Mouse (Mus musculus) right cerebral cortex, postnatal 14 days (tissue): Measurements from ENCODE around the gene Cfap36.

Experiments used
- DNase-seq: peaks from one replicate; pipeline ENCODE4 v3.0.0; 2022

Cfap36 gene

GRCm38 (mm10) chr11:29246883-29247650, at the start of gene Cfap36:
Cfap36 (minus strand) TSS chr11:29247409.
- peak; percentile 90 for DNase-seq

GRCm38 (mm10) chr11:29287305-29287704, 40.1 kb upstream of the Cfap36 start:
- no peak for DNase-seq

DNA sequence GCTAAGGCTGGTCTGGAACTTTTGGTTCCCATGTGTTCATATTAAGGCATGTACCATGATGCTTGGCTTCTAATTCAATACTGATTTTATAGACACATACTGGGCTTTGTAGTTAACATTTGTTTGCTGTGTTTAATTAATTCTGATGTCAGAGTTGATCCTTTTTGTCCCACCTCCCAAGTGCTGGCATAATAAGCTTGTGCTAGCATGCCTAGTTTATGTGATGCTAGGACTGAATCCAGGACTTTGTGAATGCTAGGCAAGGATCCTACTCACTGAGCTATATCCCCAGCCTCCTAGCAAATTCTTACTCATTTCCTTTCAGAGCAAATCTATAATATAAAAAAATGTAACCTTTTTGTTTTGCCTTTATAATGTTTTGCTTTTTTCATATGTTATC, 38.8 kb upstream of the Cfap36 start:
- DNase-seq, result no peak

- no peak for DNase-seq
Measured at GRCm38 (mm10) chr11:29274758-29275157, 27.5 kb upstream of the Cfap36 start.

DNA sequence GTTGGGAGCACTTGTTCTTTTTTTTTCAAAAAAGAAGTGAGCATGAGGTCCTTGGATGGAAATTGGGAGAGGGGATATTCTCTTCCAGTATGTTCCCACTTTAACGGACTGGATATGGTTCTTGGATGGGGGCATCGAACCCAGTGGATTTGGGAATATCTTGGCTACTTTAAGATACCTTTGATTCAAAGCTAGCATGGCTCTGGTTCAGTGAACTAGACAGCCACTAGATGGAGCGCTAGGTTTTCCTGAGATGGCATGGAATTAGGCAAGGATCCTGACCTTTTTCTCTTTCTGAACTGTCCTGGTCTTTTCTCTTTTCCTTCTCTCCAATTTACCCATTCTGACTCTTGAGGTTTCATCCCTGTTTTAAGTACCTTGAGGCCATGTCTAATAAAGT, 20.6 kb upstream of the Cfap36 start:
- peak; percentile 25 for DNase-seq

GRCm38 (mm10) chr11:29254643-29255042, 7.4 kb upstream of the Cfap36 start:
- no peak for DNase-seq

DNA sequence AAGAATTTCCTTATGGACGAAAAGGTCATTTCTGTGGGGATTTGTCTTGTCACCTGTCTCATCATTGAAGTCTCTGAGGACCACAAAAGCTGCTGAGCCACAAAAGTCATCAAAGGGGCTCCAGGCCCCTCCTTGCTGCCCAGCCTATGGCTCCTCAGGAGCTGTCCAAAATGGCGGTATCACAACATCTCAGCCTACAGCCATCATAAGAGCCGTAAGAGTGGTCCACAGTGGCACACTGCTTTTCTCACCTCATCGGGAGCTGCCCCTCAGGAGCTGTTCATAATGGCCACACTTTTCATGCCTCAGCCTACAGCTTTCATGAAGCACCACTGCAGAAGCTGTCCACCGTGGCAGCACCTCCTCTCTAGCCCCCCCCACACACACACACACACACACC, 1.2 kb upstream of the Cfap36 start:
- DNase-seq, result no peak

- no peak for DNase-seq
Measured at GRCm38 (mm10) chr11:29247725-29248124, 516 bp upstream of the Cfap36 start.

GRCm38 (mm10) chr11:29245988-29246387, 1.2 kb downstream of the Cfap36 start:
- no peak for DNase-seq

DNA sequence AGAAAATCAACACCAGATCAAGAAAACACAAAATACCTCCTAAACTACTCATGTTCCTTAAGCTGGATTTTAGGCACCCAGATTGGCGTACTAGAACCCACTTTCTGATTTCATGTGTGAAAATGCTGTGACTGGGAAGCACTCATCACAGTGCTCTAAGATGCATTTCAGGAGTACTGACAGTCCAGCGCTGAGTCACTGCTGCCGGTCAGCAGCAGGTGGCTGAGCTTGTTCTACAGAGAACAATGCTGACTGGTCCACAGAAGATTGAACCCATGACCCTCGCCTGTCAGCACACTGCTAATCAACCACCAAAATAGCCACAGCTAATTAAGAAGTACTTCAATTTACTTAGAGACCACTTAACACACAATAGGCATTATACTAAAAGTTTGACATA, 5.2 kb downstream of the Cfap36 start:
- DNase-seq, result no peak

- DNase-seq, result no peak
Measured at GRCm38 (mm10) chr11:29239353-29239752, 7.9 kb downstream of the Cfap36 start.

DNA sequence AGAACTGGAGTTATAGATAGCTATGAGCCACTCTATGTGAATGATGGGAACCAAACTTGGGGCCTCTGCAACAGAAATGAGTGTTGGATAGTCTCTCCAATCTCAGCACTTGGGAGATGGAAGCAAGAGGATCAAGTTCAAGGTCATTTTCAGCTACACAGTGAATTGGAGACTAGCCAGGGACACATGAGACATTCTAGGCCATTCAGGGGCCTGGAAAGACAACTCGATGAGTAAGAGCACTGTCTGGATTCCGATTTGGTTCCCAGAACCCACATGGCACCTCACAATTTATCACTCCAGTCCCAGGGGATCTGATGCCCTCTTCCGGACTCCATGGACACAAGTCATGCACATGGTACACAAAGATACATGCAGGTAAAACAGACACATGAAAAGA, 8.7 kb downstream of the Cfap36 start:
- no peak for DNase-seq

DNA sequence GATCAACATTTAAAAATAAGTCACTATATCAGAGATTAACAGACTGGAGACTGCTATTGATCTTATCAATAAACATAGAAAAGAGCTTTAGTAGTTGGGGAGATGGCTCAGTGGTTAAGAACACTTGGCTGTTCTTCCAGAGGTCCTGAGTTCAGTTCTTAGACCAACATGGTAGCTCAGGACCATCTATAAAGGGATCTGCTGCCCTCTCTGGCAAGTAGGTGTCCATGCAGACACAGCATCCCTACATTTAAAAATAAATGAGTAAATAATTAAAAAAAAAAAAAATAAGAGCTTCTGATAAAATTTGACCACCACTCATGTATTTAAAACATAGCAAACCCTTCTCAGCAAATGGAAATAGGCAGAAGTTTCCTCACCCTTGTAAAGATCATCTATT, 9.2 kb downstream of the Cfap36 start:
- DNase-seq, result no peak

DNA sequence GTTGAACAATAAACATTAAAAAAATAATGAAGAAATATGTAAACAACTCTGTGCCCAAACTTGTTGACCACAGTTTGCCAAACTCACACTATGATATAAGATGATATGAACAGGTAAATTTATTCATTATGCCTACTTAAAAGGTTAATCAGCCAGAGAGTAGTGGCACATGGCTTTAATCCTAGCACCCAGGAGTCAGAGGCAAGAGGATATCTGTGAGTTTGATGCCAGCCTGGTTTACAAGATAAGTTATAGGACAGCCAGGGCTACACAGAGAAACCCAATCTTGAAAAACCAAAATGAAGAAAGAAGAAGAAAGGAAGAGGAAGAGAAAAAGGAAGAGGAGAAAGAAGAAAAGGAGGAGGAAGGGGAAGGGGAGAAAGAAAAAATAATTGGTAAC, 9.8 kb downstream of the Cfap36 start:
- no peak for DNase-seq

DNA sequence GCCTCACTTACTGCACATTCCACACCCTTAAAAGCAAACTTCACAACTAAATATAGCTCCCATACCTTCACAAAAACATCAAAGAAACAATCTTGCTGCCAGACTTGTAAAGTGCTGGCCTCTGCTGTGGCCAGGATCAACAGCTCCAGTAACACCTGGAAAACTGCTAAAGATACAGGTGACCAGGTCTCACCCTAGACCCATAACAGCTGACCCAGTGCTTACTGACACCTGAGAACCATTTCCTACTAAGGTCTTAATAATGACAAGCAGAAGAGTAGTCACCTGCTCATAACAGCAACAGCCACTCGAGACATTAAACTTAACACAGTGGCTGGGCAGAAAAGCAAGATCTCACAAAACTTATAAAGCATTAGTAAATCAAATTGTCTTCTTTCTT, 13.6 kb downstream of the Cfap36 start:
- no peak for DNase-seq

GRCm38 (mm10) chr11:29228957-29229356, 18.3 kb downstream of the Cfap36 start:
- no peak for DNase-seq

- DNase-seq, result no peak
Measured at GRCm38 (mm10) chr11:29224754-29225153, 22.5 kb downstream of the Cfap36 start.

DNA sequence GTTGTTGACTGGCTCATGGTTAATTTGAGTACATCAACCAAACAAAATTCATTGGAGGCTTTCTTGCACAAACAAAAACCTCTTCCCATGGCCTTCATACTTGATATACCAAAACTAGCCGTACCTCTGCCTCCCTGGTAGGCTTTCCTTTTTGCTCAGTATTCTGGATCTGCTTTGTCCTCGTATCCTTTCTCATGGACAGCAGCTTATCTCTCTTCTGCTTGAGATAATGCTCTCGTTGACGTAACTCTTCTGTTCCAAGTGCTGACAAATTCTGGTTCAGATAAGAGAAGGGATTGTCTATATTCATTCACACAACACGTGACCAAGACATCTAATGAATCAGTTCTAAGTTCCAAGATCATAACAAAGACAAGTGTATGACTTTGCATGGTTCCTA, 24.9 kb downstream of the Cfap36 start:
- DNase-seq, result no peak

- DNase-seq, result no peak
Measured at GRCm38 (mm10) chr11:29219055-29219454, 28.2 kb downstream of the Cfap36 start.

DNA sequence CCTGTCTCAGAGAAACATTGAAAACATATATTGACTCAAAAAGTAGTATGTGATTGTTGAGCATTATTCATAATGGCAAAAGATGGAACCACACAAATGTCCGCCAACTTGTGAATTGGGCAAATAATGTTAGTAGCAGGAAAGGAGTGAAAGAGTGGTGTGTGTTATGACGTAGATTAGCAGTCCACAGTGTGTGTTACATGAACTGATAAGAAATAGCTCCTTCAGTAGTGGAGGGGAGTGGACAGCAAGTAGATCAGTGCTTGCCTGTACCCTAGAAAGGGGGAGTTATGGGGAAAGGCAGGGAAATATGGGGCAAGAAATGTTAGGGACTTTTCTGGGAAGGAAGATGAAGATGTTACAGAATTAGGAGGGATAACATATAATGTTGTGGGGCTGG, 31.0 kb downstream of the Cfap36 start:
- DNase-seq, result no peak

DNA sequence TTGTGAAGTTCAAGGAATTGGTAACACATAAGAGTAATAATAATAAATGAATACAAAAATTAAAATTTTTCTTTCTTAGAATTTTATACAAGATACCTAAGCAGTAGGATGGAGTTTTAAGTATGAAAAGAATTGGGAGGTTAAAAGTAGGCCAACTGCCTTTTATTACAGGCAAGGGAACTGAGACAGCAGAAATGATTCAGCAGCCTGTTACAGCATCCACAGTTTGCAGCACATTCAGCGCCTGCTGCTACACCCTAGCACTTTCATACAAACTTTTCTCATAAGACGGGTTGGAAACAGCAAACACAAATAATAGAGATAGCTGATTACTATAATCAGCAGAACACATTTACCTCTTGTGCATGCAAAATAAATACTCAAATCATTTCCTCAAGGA, 37.4 kb downstream of the Cfap36 start:
- no peak for DNase-seq

DNA sequence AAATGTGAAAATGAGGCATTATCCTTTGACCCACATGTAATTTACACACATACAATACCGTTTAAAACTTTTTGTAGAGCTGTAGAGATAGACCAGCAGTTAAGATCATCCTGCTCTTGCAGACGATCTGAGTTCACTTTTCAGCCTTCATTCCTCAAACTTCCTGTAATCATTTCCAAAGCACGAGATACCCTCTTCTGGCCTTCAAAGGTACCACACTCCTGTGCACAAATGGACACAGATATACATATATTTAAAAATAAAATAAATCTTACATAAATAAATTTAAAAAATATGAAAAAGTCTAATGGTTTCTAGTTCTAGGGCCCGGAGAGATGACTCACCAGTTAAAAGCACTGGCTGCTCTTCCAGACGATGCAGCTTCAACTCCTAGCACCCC, 43.6 kb downstream of the Cfap36 start:
- no peak for DNase-seq

GRCm38 (mm10) chr11:29188981-29189380, 58.2 kb downstream of the Cfap36 start:
- no peak for DNase-seq

DNA sequence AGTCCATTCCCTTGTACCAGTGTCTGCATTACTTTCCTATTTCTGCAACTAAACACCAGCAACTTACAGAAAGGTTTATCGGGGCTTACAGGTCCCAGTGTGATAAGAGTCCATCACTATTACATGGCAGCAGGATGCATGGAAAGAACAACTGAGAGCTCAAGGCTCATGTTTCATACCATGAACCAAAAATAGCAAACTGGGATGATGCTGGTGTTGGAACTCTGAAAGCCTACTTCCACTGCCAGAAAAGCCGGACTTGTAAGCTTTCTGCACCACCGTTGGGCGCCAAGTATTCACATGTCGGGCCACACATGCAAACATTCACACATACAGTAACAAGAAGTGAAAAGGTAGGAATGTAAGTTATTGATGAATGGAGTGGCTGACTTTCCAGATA, 65.5 kb downstream of the Cfap36 start:
- no peak for DNase-seq

DNA sequence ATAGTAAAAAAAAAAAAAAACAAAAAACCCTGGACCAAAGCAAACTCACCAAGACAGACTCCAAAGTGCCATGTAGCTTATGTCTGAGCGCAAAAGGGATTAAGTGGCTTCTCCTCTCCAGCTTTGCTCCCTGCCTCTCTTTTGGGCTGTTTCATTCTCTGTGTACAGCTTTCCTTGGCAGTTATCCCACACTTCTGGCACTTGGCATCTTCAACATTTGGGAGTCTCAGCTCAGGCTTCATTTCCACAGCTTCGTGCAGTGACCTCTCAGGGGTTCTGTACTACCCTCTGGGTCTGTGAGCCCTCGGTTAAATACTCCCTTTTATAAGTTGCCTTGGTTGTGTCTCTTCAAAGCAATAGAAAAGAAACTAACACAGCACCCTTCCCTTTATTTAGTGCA, 66.6 kb downstream of the Cfap36 start:
- DNase-seq, result no peak
